Mouse (Mus musculus) spleen, adult 18-20 months (tissue): Measurements from ENCODE around the gene Trim28.

Source experiments
- DNase-seq, 2 experiments: peaks; one replicate each; pipeline ENCODE4 v3.0.0; 2022; ENCODE audit warnings: mixed read lengths in 2 of 2

The Trim28 gene

DNA sequence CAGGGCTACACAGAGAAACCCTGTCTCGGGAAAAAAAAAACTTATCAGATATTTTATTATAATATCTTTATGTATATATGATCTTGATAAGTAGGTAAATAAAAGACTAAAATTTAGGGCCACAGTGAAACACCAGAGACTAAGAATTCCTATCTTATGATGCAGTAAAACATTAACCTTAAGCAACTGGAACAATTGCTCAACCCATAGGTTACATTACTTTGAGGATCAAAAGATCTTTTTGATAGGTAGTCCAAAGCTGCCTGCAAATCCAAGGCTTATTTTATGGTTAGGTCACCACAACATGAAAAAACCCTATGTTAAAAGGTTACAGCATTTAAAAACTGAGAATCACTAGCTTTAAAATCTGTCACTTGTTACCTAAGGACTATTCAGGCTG lies 2.7 kb downstream of the Trim28 start:
- DNase-seq, result no peak

DNA sequence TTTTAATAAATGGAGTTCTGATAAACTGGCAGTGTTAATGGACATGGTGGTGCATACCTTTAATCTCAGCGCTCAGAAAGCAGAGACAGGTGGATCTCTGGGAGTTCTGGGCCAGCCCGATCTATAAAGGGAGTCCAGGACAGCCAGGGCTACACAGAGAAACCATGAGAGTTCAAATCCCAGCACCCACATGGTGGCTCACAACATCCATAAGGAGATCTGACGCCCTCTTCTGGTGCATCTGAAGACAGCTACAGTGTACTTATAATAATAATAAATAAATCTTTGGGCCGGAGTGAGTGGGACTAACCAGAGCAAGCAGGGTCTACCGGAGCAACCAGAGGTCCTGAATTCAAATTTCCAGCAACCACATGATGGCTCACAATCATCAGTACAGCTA lies 4.5 kb downstream of the Trim28 start:
- DNase-seq, result no peak

DNA sequence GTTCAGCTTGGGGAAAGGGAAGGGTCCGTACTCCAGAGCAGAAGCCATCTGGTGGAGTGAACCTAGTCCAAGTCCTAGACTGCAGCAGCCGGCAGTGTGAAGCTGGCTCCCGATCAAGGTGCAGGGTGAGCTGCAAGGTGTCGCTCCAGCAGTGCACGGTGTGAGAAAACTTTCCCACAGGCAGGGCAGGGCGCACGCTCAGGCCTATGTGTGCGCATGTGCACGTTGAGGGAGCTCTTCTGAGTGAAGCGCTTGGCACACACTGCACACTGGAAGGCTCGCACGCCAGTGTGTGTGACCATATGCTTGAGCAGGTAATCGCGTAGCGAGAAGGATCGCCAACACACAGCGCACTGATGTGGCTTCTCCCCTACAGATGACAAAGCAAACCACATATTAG lies 7.1 kb downstream of the Trim28 start:
- no peak for DNase-seq

DNA sequence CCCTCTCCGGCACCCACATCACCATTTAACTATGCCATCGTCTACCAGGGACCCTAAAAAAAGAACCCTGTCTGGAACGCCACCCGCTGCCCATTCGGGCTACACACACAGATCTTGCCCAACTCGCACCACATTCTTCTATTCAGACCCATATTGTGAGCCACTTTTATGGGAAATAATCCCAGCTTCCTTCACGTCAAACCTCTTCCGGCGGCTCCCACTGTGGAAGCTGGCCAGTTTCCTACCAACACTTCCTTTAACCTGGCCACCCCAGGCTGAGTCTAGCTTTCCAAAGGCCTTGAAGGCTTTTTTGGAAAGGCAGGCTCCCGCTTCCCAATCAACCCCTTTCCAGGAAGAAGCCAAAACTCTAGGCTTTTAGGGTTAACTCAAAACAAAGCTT lies 7.6 kb downstream of the Trim28 start:
- no peak for DNase-seq

DNA sequence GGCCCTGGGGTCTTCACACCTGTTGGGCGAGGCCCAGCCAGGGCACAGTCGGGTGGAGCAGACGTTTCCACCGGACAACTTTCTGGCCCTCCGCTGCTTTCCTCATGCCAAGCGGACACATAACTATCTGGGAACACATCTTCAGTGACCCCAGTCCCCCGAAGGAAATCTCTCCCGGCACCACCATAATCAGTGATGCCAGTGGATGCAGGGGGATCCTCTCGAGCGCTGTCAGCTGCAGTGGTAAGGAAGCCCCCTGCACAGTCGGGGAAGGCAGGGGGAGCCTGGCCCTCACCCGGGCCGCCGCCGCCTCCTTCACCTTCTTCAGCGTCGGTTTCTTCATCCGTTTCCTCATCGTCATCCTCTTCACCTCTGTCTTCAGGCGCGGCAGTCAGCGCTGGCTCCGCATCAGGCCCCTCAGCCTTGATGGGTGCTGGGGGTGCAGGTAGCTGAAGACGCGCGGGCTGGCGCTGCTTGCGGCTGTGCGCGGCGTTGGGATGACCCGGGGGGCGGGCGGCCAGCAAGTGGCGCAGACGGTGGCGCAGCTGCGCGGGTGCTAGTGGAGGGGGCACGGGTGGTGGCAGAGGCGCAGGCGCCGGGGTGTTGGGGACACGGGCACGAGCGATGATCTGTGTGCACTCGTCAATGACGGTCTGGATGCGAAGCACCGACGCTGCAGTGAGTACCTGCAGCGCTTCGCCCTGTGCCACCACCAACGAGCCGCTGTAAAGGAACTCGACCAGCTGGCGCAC lies 8.6 kb downstream of the Trim28 start:
- no peak for DNase-seq

DNA sequence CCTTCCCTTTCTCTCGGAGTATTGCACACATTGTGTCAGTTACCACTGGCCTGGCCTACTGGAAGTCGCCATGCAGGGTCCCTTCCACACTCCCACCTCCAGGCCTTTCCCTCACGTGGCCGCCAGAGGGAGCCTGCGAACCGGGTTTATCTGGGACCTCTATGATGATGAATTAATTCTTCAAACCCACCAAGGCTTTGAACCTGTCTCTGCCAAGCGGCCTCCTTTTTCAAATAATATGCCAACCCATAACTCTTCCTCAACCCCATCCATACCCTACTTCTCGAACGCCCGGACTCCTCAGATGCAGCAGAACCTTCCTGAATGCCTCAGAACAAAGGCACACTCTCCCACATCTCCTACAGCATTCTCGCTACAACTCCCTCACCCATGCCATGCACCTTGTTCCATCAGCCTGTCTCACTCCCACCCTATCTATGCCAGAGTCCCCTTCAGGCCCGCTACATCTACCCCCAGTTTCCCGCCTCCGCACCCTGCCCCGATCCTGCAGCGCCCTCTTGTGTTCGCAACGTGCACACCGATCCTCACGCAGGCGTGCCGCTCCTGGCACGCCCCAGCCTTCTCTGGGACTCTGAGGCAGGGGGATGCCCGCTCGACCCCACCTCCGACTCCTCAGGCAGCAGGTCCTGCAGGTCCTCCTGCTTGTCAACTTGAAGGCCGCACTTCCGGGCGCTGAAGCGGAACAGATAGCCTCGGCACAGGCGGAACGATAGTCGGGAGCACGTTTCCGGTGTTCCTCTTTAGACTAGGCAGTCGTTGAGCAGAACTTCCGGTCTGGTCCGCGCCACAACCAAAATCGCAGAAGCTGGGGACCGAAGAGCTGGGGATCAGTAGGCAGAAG lies 10.5 kb downstream of the Trim28 start:
- DNase-seq, result peak; percentile 75 to 88

DNA sequence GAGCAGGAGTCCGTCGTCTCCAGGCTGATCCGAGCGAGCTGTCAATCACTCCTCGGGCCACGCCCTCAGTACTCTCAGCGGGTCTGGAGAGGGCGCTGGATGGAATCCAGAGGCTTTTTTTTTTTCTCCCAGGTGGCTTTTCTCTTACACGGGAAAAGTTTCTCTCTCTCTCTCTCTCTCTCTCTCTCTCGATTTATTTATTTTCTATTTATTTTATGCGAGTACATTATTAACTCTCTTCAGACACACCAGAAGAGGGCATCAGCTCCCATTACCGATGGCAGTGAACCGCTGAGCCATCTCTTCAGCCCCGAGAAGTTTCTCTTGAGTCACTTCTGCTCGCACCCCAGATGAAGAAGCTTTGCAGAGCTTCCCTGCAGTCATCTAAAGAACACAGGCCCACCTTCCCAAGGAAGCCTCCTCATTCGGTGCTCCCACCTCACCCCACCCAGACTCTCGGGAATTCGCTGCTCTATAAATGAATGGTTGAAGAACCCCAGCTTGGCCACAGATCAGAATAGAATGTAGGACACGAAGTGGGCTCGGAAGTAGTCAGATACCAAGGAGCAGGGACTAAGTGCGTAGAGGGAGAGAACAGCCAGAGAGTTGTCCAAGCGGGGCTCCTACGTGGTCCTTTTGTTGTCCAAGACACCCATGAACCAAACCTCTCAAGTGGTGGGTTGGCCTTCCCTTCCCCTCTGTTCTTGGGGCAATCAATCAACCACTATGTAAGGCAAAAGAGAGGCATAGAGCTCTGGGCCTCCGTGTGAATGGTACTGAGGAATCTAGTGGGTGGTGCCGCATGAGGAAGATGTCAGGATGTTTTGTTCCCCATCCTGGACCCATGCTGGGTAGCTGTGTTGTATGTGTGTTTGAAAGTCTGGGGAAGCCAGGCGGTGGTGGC lies 11.3 kb downstream of the Trim28 start, which contains the start of gene Zbtb45:
Zbtb45 (minus strand) TSS at position 30 of the 904 bp plus-strand sequence.
- DNase-seq, result no peak

DNA sequence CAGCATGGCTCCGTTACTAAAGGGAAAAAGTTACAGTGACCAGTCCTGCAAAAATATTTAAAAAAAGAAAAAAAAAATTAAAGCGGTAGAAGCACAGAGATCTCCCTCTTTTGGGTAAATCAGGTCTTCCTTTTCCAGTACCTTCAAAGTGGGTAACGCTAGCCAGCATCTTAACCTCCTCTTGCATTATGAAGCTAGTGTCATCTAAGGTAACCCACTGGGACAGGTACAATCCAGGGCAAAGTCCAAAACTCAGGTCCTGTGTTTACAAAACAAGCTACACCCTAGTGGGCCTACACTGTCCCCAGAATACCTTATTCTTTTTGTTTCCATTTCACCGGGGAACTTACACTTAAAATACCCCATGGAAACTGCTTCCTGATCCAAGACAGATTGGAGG lies 14.8 kb downstream of the Trim28 start:
- DNase-seq, result no peak

DNA sequence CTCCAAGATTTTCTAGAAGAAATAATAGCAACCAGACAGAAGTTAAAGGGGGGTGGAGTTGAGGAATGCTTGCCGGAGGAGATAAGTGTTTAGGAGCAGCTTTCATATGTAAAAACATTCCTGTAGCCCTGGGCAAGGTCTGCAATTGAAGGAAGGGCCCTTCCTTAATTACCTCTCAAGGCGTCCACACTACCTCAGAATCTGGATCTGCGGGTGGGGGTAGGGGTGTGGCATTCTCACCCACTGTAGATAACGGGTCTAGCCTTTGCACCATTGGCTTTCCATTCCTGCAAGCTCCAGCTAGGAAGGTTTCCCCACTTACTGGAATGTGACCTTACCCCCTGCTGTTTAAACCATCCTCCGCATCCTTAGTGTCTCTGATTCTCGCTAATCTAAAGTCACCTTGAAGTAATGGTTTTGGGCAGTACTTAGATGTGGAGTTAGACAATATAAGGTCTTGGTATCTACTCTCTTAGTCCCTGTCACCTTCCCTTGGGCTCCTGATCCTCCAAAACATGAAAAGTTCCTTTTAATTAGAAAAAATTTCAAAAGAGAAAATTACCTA lies 15.4 kb downstream of the Trim28 start:
- no peak for DNase-seq

DNA sequence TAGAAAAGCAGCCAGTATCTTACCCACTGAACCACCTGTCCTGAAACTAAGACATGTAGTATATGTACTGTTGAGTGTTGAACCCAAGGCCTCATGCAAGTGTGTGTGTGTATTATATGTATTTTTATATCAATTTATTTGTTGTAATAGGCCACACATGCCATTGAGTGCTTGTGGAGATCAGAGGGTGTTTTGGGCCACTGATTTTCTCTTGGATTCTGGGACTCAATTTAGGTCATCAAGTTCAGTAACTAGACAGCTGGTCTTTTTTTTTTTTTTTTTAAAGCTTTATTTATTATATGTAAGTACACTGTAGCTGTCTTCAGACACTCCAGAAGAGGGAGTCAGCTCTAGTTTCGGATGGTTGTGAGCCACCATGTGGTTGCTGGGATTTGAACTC lies 16.3 kb downstream of the Trim28 start:
- no peak for DNase-seq

DNA sequence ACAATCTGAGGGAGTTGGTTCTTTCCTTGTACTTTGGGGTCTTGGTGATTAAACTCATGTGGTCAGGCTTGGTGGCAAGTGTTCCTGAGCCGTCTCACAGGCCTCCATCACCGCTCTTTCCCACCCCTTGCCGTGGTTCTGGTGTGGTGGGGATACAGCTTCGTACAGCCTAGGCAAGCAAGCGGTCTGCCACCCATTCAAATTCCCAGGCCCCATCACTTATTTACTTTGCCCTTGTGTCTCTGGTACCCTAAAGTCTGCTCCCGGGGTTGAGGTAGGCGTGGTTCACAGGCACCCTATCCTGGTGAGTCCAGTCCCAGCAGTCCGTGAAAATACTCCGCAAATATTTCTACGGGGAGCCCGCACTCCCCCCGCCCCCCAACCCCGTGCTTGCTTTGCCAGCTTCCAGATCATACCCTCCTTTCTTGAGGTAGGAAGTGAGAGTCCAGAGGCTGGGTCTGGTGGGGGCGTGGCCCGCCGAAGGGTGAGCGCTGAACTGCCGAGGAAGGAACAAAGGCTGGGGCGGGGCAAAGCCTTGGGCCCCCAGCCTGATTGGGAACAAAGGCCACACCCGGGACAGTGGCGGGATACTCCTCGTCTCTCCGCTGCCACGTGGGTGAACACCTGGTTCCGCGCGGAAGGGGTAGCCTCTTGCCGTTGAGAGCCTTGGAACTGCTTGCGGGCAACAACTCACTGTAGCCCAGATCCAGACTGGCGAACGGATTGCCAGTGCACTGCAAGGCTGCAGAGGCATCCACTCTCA lies 24.0 kb downstream of the Trim28 start:
- DNase-seq, result peak; percentile 70 to 76

DNA sequence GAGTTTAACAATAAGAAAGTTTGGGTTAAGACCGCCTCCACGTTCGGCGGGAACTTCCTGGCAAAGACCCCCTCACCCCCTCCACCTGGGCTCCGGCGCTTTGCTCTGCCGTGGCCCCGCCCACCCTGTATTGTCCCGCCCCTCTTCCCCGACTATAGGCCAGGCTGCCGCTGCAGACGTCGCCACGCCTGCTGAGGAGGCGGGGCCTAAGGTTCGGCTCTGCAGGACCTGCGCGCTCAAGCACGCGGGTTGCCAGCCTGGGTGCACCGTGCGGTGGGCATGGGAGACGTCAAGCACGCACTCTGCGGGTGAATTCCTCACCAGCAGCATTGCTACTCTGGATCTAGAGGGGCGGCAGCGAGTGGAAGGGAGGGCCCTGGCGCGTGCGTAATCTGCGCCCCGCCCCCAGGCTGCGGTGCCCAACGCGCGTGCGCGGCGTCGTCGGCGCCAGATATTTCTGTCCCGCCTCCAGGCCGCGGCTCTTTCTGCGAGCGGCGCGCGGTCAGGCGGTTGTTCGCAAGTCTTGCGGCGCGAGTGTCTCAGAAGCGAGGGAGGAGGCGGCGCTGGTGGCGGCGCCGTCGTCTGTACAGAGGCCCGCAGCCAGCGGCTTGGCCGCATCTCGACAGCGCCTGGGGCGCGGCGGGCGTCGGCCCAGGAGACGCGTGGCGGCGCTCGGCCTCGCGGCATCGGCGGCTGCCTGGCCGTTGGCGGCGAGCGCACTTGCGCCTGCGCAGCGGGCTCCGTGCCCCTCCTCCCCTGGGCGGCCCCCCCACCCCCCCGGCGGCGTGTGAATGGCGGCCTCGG lies 25.2 kb downstream of the Trim28 start:
- DNase-seq, result peak; percentile 90 to 97

DNA sequence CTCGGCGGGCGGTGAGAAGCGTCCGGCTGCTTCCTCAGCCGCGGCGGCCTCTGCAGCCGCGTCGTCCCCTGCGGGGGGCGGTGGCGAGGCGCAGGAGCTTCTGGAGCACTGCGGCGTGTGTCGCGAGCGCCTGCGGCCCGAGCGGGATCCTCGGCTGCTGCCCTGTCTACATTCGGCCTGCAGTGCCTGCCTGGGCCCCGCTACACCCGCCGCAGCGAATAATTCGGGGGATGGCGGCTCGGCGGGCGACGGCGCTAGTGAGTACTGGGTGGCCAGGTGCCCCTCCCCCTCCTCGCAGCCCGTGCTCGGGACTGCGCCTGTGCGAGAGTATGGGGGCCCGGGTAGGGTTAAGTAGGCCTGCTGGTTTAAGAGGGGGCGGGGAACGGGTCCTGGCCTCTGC lies 25.9 kb downstream of the Trim28 start:
- DNase-seq, result peak; percentile 58 to 66

DNA sequence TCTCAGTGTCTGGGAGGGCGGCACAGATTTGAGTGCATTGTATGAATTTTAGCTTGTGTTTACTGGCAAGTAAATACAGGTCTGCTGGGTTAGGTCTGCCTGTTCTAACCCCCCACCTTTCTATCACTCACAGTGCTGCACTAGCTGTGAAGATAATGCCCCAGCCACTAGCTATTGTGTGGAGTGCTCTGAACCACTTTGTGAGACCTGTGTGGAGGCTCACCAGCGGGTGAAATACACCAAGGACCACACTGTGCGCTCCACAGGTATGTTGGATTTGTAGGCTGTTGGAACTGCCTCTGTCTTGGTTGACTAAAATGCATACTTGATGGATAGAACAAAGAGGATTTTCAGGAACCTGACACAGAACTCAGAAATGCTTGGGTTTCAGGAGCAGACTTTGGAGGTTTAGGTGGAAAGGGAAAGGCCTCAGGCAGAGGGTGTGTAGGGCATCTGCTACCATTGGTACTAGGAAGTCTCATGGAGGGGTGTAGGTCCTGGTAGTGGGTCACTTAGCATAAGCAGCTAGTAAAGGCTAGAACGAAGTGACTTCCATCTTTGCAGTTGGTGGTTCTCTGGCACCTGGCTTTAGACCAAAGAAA lies 26.7 kb downstream of the Trim28 start:
- DNase-seq, result no peak

DNA sequence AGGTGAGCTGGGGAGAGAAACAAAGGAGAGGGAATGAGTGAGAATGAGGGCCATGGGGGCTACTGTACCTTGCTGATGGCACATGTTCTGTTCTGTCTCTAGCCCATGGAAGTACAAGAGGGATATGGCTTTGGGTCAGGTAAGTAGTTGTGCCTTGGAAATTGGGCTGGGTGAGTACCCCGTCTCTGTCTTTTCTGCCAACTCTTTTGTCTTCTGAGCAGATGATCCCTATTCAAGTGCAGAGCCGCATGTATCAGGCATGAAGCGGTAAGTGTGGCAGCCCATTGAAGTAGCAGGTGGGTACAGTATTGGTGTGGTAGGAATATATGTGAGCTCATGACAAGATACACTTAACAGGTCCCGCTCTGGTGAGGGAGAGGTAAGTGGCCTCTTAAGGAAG lies 30.1 kb downstream of the Trim28 start:
- no peak for DNase-seq

DNA sequence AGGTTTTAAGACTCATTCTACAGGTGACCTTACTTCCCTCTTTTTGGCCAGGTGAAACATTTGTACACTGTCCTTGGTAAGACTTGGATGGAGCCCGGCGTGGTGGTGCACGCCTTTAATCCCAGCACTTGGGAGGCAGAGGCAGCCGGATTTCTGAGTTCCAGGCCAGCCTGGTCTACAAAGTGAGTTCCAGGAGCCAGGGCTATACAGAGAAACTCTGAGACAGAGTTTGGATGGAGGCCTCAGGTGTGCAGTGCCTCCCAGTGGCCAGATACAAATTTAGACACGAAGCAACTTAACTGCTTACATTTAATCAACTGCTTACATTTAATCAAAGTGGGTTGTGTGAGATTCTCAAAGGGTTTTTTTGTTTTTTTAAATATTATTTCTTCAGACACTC lies 32.2 kb downstream of the Trim28 start:
- no peak for DNase-seq

DNA sequence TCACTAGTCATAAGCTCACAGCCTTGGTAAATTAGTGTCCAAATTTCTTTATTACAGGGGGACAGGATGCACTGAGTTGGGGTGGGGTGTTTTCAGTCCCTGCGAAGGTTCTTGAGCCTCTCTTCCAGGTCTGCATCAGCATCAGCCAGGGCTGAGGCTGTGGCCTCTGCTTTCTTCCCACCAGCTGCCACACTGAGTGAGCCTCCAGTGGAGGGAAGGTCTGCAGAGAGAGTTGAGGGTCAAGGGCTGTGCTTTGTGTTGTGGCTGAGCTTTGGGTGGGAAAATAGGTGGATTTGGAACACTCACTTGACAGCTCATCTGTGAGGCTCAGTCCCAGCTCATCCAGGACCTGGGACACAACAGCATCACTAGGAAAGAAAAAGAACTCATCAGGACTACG lies 33.1 kb downstream of the Trim28 start:
- no peak for DNase-seq

DNA sequence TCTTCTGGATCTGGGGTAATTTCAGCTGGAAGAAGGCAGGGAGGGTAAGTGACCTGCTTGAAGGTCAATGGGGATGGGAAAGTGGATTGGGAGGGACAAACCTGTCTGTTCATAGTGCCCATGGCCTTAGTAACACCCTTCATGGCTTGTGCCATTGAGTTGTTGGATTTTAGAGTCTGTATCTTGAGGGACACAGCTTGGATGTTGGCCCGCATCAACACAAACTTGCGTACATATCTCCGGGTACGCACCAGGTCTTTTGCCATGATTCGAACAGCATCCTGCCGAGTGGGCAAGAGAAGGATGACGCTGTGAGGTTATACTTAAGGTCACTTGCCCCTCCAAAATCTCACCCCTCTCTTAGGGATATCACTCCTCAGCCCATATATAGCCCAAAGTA lies 33.6 kb downstream of the Trim28 start:
- DNase-seq, result no peak

DNA sequence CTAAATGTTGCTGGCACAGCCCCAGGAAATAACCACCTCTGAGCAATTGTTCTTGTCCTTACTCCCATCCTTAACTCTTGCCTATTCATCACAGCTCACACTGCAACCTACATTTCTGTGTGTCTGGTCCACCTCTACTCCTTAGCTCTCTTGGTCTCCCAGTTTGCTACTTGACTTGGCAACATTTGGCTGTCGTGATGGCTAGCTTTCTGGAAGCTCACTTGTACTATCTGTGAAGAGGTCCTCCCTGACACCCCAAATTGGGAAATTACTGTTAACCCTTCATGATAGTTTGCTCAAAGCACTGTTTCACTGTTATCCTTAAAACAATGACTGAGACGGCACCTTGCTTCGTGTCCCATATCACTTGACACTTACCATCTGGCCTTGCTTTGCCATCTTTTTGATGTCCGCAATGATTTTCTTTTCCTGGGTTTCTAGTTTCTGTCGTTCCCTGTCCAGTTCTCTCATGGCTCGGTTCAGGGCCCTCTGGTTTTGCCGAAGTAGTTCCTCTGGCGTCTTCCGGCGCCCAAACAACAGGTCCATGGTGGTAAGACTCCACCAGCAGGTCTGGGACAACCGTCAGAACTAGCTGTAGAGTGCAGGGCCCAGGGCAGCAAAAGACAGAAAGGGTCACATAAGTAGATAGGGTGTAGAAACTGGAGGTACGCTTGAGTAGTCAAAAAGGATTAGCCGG lies 34.7 kb downstream of the Trim28 start:
- no peak for DNase-seq
